Mouse (Mus musculus) megakaryocyte, embryonic 14.5 days (primary cell): ENCODE results near the gene Gm15093. TPM values are rescaled to one million over a fixed set of nuclear protein-coding genes. Genes with fewer than 3 reads are reported as not detected.
"Not testable (repeated sequence)": the region's sequence is repeated elsewhere in the genome, so short reads cannot be mapped to it uniquely, and the experiment has no call there.

ENCODE experiments used
- H3K27me3 ChIP-seq: replicated peaks from 2 replicates; pipeline ENCODE3; 2012; ENCODE audit warnings: inconsistent platforms
- H3K36me3 ChIP-seq: replicated peaks from 2 replicates; pipeline ENCODE3; 2012; ENCODE audit warnings: low read length, inconsistent platforms, mixed read lengths
- H3K4me1 ChIP-seq: 2 replicates; pipeline ENCODE4 v1.6.1; 2012; ENCODE audit warnings: inconsistent platforms
- H3K4me3 ChIP-seq: replicated peaks from 2 replicates; pipeline ENCODE3; 2012; ENCODE audit warnings: moderate library complexity, mild to moderate bottlenecking, inconsistent platforms
- H3K9me3 ChIP-seq: 2 replicates; pipeline ENCODE4 v1.6.1; 2012; ENCODE audit warnings: inconsistent platforms
- polyA plus RNA-seq: library from polyadenylated mRNA; stranded (reverse); fragments of >175 nt; gene quantifications from 2 replicates; pipeline ENCODE4 v1.2.3, GENCODE M21; 2012; ENCODE audit warnings: low replicate concordance; ENCODE audit not compliant: insufficient read depth

Gm15093 gene
- not detected in 2 replicates for polyA plus RNA-seq

GRCm38 (mm10) chrX:149272077-149272476 is at the start of gene Gm15093:
Gm15093 (plus strand) TSS chrX:149272377.
- H3K4me3 ChIP-seq, H3K27me3 ChIP-seq, H3K36me3 ChIP-seq, H3K4me1 ChIP-seq, H3K9me3 ChIP-seq: not testable (repeated sequence)

Other genes starting within 250 kb of the Gm15093 start
- not detected in 2 replicates for gene Ott, start 198.1 kb upstream of the Gm15093 start, polyA plus RNA-seq
- gene Gm15085, start 175.2 kb downstream of the Gm15093 start, polyA plus RNA-seq = not detected in 2 replicates